Mouse (Mus musculus): ENCODE results near the gene Tomm6.

Tomm6 gene

GRCm38 (mm10) chr17:47651953-47652352 is 36.2 kb downstream of the Tomm6 start:
- DNase-seq, result no peak

GRCm38 (mm10) chr17:47648966-47649365 is 39.2 kb downstream of the Tomm6 start:
- DNase-seq, result peak; percentile 20

- DNase-seq, result peak; percentile 74
Measured at GRCm38 (mm10) chr17:47646683-47647082, 41.5 kb downstream of the Tomm6 start.

- DNase-seq, result no peak
Measured at GRCm38 (mm10) chr17:47642992-47643391, 45.2 kb downstream of the Tomm6 start.

All from embryo, embryonic 11 days (tissue).